Mouse (Mus musculus): ENCODE measurements around the gene Trh. TPM values are rescaled to one million over a fixed set of nuclear protein-coding genes. Genes with fewer than 3 reads are reported as not detected.

Trh gene
- total and polyA plus RNA-seq, 3 experiments, result not detected

Other genes starting within 250 kb of the Trh start
- gene Nr2c2, start 153.3 kb downstream of the Trh start, total RNA-seq (2012; rRNA removed), result 12.1 and 20.1 TPM in 2 replicates
- 10 to 100 TPM in 1 of 2 experiments, not detected in 1; 17.0 TPM for gene Nr2c2, start 153.3 kb downstream of the Trh start, polyA plus RNA-seq (2012; ENCODE audit: insufficient read depth in 1 of 2, insufficient read length in 2 of 2, low read depth in 1 of 2, low replicate concordance in 2 of 2, missing spikeins in 1 of 2)
- 87.7 and 109 TPM in 2 replicates for gene Mrps25, start 60.6 kb downstream of the Trh start, total RNA-seq (2012; rRNA removed)
- gene Mrps25, start 60.6 kb downstream of the Trh start, polyA plus RNA-seq (2012; ENCODE audit: insufficient read depth in 1 of 2, insufficient read length in 2 of 2, low read depth in 1 of 2, low replicate concordance in 2 of 2, missing spikeins in 1 of 2), result 100 to 1,000 TPM in 1 of 2 experiments, 10 to 100 TPM in 1; 94.7 to 261 TPM
- gene Rbsn, start 29.7 kb downstream of the Trh start, total RNA-seq (2012; rRNA removed), result 14.3 and 16.1 TPM in 2 replicates
- gene Rbsn, start 29.7 kb downstream of the Trh start, polyA plus RNA-seq (2012; ENCODE audit: insufficient read depth in 1 of 2, insufficient read length in 2 of 2, low read depth in 1 of 2, low replicate concordance in 2 of 2, missing spikeins in 1 of 2), result 10 to 100 TPM in 1 of 2 experiments, not detected in 1; 16.3 TPM